Mouse (Mus musculus) thymus, postnatal 10 days (tissue): Measurements from ENCODE around the gene Mical2.

Experiments used
- DNase-seq, 2 experiments: peaks; one replicate each; pipeline ENCODE4 v3.0.0; 2021; ENCODE audit warnings: low spot score in 2 of 2

Gene Mical2

GRCm38 (mm10) chr7:112453805-112454214, 228.2 kb downstream of the Mical2 start:
- DNase-seq, result no peak

GRCm38 (mm10) chr7:112454380-112454779, 228.7 kb downstream of the Mical2 start:
- no peak for DNase-seq

DNA sequence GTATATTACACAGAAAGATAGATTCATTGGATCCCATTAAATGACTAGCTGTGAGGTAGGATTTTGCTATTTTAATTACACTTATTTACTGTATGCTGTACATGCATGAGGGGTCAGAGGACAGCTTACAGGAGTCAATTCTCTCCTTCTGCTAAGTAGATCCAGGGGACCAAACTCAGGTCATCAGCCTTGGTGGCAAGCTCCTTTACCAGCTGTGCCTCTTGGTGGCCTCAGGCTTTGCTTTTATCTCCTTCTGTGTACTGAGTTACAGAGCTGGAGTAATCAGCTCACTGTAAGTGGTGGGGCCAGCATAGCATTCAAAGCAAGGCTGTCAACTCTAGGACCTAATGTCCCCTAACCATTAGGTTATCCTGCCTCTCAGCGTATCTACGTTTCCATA, 229.3 kb downstream of the Mical2 start:
- DNase-seq, result no peak

GRCm38 (mm10) chr7:112455566-112456110, 230.0 kb downstream of the Mical2 start:
- no peak for DNase-seq

- no peak for DNase-seq
These were observed 231.7 kb downstream of the Mical2 start for GRCm38 (mm10) chr7:112457373-112457772.

DNA sequence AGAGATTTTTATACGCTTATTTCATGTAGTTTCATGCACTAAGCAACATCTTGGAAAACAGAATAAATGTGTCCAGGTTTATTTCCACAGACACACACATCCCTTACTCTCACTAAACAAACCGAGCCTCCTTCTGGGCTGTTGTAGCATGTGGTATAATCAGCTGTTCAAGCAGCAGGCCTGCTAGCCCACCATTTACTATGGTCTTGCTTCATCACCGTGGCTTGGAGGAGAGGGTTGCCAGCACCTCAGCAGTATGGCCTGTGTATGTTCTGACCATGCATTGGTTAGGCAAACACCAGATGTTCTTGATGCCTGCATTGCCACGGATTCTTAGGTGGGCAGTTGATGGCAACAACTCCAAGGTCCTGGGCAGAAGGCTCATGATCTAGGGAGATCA, 232.3 kb downstream of the Mical2 start:
- no peak for DNase-seq

GRCm38 (mm10) chr7:112458440-112458839, 232.8 kb downstream of the Mical2 start:
- no peak for DNase-seq
